Mouse (Mus musculus): ENCODE measurements around the gene Rsph3a.

GRCm38 (mm10) chr17:7927582-7928535, 17.6 kb upstream of the Rsph3a start:
- TF ChIP-seq CTCF (IDR thresholded peaks at IDR 0.05; ENCODE audit: control insufficient read depth, insufficient read depth, low read length) (peak; percentile 90), POLR2A (IDR thresholded peaks at IDR 0.05; ENCODE audit: borderline replicate concordance, control insufficient read depth, low read depth, low read length) (no peak)
